Mouse (Mus musculus) mesoderm, embryonic 11.5 days (tissue): Measurements from ENCODE around the gene Ptcd3.
"Not testable (repeated sequence)": the region's sequence is repeated elsewhere in the genome, so short reads cannot be mapped to it uniquely, and the experiment has no call there.

ENCODE experiments used
- DNase-seq: peaks from one replicate; pipeline ENCODE4 v3.0.0-alpha.2; 2012; ENCODE audit warnings: low read depth, low spot score

The Ptcd3 gene

DNA sequence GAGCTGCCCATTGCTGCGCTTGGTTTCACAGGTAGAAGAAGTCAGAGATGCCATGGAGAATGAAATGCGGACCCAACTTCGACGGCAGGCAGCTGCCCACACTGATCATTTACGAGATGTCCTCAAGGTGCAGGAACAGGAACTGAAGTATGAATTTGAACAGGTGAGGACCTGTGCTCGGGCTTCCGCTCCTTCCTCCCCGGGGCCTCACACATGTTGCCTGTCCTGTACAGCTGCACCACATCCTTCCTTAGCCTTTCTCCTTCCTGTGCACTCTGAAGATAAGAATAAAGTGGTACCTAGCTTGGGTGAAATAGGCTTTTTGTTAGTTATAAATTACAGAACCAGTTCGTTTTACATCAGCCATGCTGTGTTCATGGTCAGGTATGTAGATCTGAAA, 37.2 kb downstream of the Ptcd3 start:
- no peak for DNase-seq

DNA sequence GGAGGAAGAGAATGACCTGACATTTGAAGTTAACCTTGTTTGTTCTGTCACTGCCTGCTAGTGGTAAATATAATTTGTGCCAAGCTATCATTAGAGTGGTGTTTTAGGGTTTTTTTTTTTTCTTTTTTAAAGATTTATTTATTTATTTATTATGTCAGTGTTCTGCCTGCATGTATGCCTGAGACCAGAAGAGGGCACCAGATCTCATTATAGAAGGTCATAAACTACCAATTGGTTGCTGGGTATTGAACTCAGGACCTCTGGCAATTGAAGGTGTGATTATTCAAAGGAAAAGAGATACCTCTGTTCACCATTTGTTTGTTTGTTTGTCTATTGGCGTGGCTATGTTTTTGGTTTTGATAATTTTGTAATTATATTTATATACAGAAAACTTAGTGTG, 39.7 kb downstream of the Ptcd3 start:
- DNase-seq = peak; percentile 13

DNA sequence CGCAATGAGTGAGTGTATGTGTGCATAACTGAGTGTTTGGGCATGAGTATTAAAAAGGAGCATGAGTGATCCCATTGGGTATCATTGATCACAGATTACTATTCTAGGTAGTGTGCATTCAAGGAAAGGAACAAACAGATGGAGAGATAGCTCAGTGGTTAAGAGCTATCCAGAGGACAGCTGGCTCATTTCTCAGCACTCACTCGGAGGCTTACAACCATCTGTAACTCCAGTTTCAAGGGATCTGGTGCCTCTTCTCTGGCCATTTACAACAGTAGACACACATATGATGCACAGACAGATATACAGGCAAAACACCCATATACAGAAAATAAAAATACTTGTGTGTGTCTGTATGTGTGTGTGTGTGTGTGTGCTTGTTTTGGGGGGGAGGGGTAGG, 40.8 kb downstream of the Ptcd3 start:
- DNase-seq = no peak

DNA sequence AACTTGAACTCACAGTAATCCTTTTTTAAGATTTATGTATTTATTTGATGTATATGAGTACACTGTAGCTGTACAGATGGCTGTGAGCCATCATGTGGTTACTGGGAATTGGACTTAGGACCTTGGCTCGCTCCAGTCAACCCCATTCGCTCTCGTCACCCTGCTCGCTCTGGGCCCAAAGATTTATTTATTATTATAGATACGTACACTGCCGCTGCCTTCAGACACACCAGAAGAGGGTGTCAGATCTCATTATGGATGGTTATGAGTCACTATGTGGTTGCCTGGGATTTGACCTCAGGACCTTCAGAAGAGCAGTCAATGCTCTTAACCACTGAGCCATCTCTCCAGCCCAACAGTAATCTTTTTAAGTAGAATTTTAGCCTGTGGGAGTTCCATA, 61.6 kb downstream of the Ptcd3 start:
- not testable (repeated sequence) for DNase-seq

DNA sequence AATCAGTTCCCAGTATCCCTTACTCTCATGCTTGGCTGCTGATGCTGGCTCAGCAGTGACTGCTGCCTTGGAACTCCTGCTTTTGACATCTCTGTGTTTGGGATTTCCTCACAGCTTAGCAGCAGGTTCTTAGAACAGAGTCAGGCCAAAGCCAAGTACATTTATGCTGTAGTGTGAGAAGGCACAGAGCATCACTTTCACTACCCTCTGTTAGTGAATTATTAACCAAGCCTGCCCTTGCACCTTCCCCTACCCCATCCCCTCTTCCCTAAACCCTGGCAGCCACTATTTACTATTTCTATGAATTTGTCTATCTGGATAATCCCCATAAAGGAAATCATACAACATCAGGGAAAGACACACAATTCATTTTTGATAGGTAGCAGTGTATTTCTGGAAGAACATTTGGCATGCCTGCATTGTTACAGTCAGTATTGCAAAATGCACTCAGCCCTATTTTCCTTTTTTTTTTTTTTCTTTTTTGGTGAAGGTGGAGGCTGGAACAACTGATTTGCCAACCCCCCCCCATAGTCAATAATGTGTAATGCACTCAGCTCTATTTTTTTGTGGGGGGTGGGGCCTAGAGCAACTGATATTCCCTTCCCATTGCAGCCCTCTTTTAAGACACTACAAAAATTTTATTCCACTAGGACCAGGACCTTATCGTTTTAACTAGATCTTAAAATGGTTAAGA, 67.8 kb downstream of the Ptcd3 start:
- no peak for DNase-seq

GRCm38 (mm10) chr6:71839815-71840214, 68.7 kb downstream of the Ptcd3 start:
- DNase-seq = no peak

DNA sequence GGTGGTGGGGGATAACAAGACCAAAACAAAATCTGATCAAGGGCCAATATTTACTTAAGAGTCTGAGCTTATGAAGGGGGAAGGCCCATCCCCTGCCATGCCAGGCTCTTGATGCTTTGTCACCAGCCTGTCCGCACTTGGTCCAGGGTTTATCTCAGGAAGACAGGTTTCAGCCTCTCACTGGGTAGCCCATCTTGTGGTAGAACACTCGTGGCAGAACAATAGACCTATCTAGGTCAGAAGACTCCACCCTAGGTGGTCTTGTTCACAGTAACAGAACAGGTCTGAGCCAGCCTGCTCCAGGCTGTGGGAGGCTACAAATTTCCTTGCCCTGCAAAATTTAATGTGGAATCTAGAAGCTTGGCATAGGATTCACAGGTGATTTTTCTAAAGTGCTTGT, 71.7 kb downstream of the Ptcd3 start:
- DNase-seq = no peak

GRCm38 (mm10) chr6:71831581-71831960, 77.0 kb downstream of the Ptcd3 start:
- peak; percentile 96 for DNase-seq

- peak; percentile 97 for DNase-seq
Observed at GRCm38 (mm10) chr6:71830690-71831580, 77.6 kb downstream of the Ptcd3 start, which contains the start of gene Immt. Gene Immt (plus strand): TSS chr6:71831331.
